ENCODE assay signal across 26 mouse cellular contexts in the genomic region with DNA sequence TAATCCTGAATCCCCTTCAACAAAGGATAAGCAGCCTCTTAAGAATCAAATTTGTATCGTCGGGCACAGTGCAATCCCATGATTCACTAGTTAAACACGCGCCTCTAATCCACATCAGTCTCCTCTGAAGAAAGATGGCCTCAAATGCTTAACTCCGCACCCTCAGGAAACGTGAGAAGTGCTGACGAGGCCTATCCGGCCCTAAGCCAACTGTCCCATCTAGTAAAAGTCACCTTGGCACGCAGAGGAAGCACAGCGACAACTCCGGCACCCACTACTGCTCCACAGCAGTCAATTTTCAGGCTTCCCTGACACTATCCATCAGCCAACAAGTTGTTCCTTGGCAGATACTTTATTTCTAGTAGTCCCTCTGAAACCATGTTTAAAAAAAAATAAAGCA.
DNase-seq lines count a peak whose midpoint lies in the region; ATAC-seq and TF ChIP-seq lines count a peak whose summit lies in the region.
"Had no signal": no experiment of that assay in that cellular context is flagged by ENCODE, and none has a peak within 500 bp of the region (broad histone marks: within the 10 kb centered on the region; RNA-seq: fewer than 3 reads in every experiment).

No protein-coding gene starts in this region.

- no peaks in the 10 kb centered on the region for H3K27me3 ChIP-seq in heart, embryonic 15.5 days
- H3K27me3 ChIP-seq in heart, embryonic 10.5 days (ENCODE audit: insufficient read depth, poor library complexity, severe bottlenecking), result no peaks in the 10 kb centered on the region
- H3K27me3 ChIP-seq: embryonic facial prominence, embryonic 13.5 days; forebrain, embryonic 12.5 days; liver, embryonic 13.5 days; megakaryocyte, embryonic 14.5 days; midbrain, embryonic 13.5 days; neural tube, embryonic 12.5 days; stomach, embryonic 15.5 days had no signal

- no peak overlapping the region for H3K4me2 ChIP-seq in heart, embryonic 15.5 days
- H3K4me2 ChIP-seq: embryonic facial prominence, embryonic 13.5 days; forebrain, embryonic 12.5 days; hindbrain, embryonic 14.5 days; liver, embryonic 13.5 days; midbrain, embryonic 13.5 days; neural tube, embryonic 12.5 days; stomach, embryonic 15.5 days had no signal

- intact Hi-C loops in gastrocnemius, adult 2 months (cut with DNase I), result loop anchor here (5.0 kb wide), 1 partner anchor 71 kb away; no protein-coding TSS in a partner anchor
- intact Hi-C loops in gastrocnemius, postnatal 14 days (cut with DNase I; ENCODE audit: low total_unique reads), result no loop called here
- intact Hi-C loops in left cerebral cortex, postnatal 14 days (cut with DNase I), result no loop called here

- H3K9me3 ChIP-seq in heart, embryonic 15.5 days (replicated peaks), result no peaks in the 10 kb centered on the region
- no peaks in the 10 kb centered on the region for H3K9me3 ChIP-seq in heart, embryonic 10.5 days
- H3K9me3 ChIP-seq: embryonic facial prominence, embryonic 13.5 days; forebrain, embryonic 12.5 days; liver, embryonic 13.5 days; megakaryocyte, embryonic 14.5 days; midbrain, embryonic 13.5 days; neural tube, embryonic 12.5 days; stomach, embryonic 15.5 days had no signal

- DNase-seq in gastrocnemius, adult 2 months, result peak; percentile 67
- DNase-seq in gastrocnemius, postnatal 4 days (ENCODE audit: low spot score in 2 of 2), result no peak
- no peak for DNase-seq in heart, embryonic 10.5 days (ENCODE audit: low spot score)
- DNase-seq in gastrocnemius, postnatal 14 days, result peak; percentile 16
- peak; percentile 45 for DNase-seq in skeletal muscle tissue, adult 2 months (ENCODE audit: low read depth, low spot score)
- DNase-seq in left cerebral cortex, postnatal 14 days (ENCODE audit: low spot score in 2 of 2), result no peak
- DNase-seq: cerebellum, adult 11-12 months; cerebellum, postnatal 14 days; kidney, adult 18-20 months; kidney, postnatal 4 days; liver, embryonic 13.5 days; lung, adult 2 months; lung, postnatal 36 days; right cerebral cortex, adult 18-20 months; right cerebral cortex, postnatal 4 days; thymus, postnatal 36 days had no signal

- no peak for TF ChIP-seq CTCF in gastrocnemius, adult 2 months (IDR thresholded peaks at IDR 0.05)

- no peak for ATAC-seq in heart, embryonic 15.5 days (replicated peaks; ENCODE audit: insufficient number of reproducible peaks, insufficient read depth, low FRiP score, low read depth)
- ATAC-seq: inflammation-experienced regulatory T-cells, adult 6 months; midbrain, embryonic 13.5 days had no signal

- no peak overlapping the region for H3K9ac ChIP-seq in heart, embryonic 15.5 days
- H3K9ac ChIP-seq: embryonic facial prominence, embryonic 13.5 days; forebrain, embryonic 12.5 days; hindbrain, embryonic 14.5 days; liver, embryonic 13.5 days; midbrain, embryonic 13.5 days; neural tube, embryonic 12.5 days; stomach, embryonic 15.5 days had no signal

- H3K27ac ChIP-seq in gastrocnemius, adult 2 months, result peak overlapping the region; percentile 60
- H3K27ac ChIP-seq in heart, embryonic 15.5 days, result peak overlapping the region; percentile 67
- no peak overlapping the region for H3K27ac ChIP-seq in heart, embryonic 10.5 days
- H3K27ac ChIP-seq: embryonic facial prominence, embryonic 13.5 days; forebrain, embryonic 12.5 days; hindbrain, embryonic 14.5 days; liver, embryonic 13.5 days; midbrain, embryonic 13.5 days; neural tube, embryonic 12.5 days; stomach, embryonic 15.5 days had no signal

- WGBS in heart, embryonic 15.5 days, result 48% methylated on average over 11 of the region's 11 CpGs
- 57% methylated on average over 11 of the region's 11 CpGs for WGBS in heart, embryonic 10.5 days

- H3K36me3 ChIP-seq in heart, embryonic 15.5 days, result no peaks in the 10 kb centered on the region
- H3K36me3 ChIP-seq in heart, embryonic 10.5 days, result no peaks in the 10 kb centered on the region; the same call in 1 of the 2 replicates
- H3K36me3 ChIP-seq: embryonic facial prominence, embryonic 13.5 days; forebrain, embryonic 12.5 days; liver, embryonic 13.5 days; midbrain, embryonic 13.5 days; neural tube, embryonic 12.5 days; stomach, embryonic 15.5 days had no signal

- no peak overlapping the region for H3K4me3 ChIP-seq in gastrocnemius, adult 2 months
- H3K4me3 ChIP-seq in heart, embryonic 15.5 days, result no peak overlapping the region
- no peak overlapping the region for H3K4me3 ChIP-seq in heart, embryonic 10.5 days
- H3K4me3 ChIP-seq: embryonic facial prominence, embryonic 13.5 days; erythroblast, embryonic 14.5 days; forebrain, embryonic 12.5 days; liver, embryonic 13.5 days; megakaryocyte, embryonic 14.5 days; midbrain, embryonic 13.5 days; neural tube, embryonic 12.5 days; stomach, embryonic 15.5 days had no signal

- H3K4me1 ChIP-seq in heart, embryonic 15.5 days (replicated peaks), result peaks cover 22% of the 10 kb centered on the region
- peaks cover 19% of the 10 kb centered on the region for H3K4me1 ChIP-seq in heart, embryonic 10.5 days
- H3K4me1 ChIP-seq: embryonic facial prominence, embryonic 13.5 days; stomach, embryonic 15.5 days had no signal

Comparison
In these comparisons a context has a peak if more than half of its experiments do, and no peak if none do; other contexts are left out.
1. DNase-seq: peak in gastrocnemius, adult 2 months (single experiment), gastrocnemius, postnatal 14 days (single experiment) and skeletal muscle tissue, adult 2 months (single experiment); none in gastrocnemius, postnatal 4 days (0 of 2), heart, embryonic 10.5 days (single experiment) and left cerebral cortex, postnatal 14 days (0 of 2).